Mouse (Mus musculus): ENCODE measurements around the gene Aldh1a2.

Aldh1a2 gene

GRCm38 (mm10) chr9:71289810-71290209, 74.2 kb downstream of the Aldh1a2 start:
- DNase-seq (ENCODE audit: low spot score) = no peak

GRCm38 (mm10) chr9:71290730-71291129, 75.1 kb downstream of the Aldh1a2 start:
- no peak for DNase-seq (ENCODE audit: low spot score)

DNA sequence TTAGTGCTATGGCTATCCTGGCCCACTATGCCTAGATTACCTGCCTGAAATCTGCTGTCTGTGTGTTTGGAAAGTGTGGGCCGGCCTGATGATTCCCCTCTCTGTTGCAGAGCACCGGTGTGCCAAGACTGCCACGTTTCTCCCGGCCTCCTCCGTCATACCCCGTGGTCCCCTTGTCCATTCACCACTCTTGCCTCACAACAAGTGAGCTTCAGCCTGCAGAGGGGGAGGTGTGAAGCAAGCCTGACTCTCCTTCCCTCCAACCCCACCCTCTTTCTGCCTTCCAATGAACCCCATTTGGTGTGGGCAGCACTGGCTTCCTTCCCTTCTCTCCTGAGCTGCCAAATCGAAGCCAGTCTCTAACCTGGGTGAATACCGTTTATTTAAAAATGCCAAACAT, 79.9 kb downstream of the Aldh1a2 start:
- no peak for DNase-seq (ENCODE audit: low spot score)

- DNase-seq (ENCODE audit: low spot score) = no peak
These were observed 88.0 kb downstream of the Aldh1a2 start for GRCm38 (mm10) chr9:71303594-71303993.

DNA sequence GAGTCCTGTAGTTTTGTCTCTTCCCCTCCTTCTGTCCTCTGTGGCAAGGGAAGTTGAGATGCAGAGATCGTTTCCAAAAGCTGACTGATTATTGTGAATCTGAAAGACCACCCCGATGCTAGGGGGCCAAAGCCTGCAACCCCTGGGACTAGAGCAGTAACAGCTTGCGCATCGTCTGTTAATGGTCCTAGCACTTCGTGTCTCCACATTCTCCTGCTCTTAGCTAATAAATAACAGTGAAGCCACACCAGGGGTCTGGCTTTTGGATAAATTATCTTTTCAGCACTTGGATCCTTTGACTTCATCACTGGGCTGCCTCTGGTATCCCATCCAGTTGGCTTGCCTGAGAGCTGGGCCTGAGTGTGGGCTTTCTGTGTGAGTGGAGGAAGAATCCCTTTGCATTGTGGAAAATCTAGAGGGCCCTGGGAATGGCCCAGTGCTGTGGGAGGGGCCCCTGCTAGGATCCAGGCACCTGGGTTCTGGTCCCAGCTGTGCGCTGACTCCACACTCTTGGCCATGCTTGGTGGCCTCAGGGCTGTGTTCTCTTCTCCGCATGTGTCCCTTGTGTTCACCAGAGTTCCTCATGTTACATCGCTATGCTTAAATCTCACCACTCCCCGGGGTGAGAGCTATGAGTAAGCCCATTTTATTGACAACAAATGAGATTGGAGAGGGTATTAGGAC, 91.7 kb downstream of the Aldh1a2 start:
- DNase-seq (ENCODE audit: low spot score) = no peak

DNA sequence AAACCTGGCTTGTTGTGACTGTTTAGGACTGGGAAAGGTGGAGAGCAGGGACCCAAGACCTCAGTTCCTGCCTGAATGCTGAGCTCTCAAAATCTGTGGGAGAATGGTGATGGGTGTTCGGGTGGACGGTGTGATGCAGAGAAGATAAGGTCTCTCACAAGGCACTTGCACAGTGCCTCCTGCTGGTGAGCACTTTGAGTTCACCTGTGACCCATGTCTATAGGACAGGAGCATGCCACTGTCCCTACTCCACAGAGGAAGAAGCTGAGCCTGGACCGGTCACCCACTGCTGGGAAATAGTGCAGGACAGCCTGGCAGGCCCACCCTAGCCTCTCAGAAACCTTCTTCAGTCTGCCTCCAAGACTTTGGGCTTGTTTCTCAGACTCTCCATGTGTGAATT, 100.4 kb downstream of the Aldh1a2 start:
- no peak for DNase-seq (ENCODE audit: low spot score)

DNA sequence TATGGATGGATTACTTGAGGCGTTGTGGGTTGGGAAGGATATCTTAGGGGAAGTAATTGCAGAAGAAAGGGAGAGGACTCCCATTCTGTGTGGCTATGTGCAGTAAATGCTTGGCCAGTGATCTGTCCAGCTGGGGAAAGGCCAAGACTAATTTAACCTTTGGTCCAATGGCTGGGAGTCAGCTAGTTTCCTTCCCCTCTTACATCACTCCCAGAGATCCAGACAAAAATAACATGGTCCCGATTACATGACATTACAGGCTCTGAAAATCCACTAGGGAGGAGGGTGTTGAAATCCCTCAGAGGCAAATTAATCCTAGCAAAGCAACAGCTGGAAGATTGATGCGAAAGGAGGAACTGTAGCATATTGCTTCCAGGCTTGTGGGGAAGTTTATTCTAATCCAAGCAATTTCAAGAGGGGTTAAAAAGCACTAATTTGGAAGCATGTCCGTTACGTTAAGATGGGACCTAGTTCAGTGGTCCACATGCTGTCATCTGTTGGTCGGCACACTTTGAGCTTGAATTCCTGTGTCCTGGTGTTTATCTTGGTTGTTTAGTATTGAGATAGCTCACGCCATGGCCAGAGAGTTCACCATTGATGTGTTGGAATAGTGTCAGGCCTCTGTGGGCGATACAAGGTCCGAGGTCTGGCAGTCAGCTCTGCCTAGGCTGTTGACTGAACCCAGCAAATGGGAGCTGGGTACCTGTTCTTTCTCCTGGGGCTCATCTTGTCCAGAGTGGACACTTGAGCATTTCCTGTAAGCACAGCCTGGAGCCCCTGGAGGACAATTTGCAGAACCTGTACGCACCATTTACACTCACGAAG, 101.7 kb downstream of the Aldh1a2 start:
- peak; percentile 90 for DNase-seq (ENCODE audit: low spot score)

GRCm38 (mm10) chr9:71317921-71318241, 102.3 kb downstream of the Aldh1a2 start:
- no peak for DNase-seq (ENCODE audit: low spot score)

GRCm38 (mm10) chr9:71319776-71320175, 104.2 kb downstream of the Aldh1a2 start:
- no peak for DNase-seq (ENCODE audit: low spot score)

- DNase-seq (ENCODE audit: low spot score) = no peak
These were observed 104.9 kb downstream of the Aldh1a2 start for GRCm38 (mm10) chr9:71320246-71321155.

DNA sequence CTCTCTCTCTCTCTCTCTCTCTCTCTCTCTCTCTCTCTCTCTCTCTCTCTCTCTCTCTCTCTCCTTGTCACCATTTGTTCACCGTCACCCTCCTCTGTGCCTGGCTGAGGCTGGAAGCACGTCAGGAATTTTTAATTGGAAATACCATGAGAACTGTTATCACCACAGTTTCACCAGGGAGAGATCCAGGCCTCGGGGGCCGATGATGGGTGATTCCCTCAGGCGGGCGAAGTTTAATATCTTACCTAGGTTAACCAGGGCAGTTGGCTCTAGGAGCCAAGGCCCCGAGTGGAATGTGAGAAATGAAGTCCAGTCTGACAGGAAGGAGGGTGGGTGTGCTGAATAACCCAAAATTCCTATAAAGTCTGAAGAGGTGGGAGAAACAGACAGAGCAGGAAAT, 105.8 kb downstream of the Aldh1a2 start:
- DNase-seq (ENCODE audit: low spot score) = no peak

DNA sequence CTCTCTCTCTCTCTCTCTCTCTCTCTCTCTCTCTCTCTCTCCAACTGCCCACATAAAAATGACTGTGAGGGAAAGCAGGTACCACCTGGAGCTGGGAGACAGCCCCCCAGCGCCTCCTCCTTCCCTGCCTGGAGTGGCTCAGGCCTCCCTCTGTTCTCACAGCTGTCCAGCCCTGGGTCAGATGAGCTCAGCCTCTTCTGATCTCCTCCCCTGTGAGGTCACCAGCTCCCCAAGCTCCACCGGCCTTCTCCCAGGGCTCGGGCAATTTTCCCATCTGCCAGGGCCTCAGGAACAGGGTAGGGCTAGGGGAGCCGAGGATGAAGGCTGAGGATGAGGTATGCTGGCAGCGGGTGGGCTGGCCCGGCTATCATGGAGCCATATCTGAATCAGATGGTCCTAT, 106.3 kb downstream of the Aldh1a2 start:
- no peak for DNase-seq (ENCODE audit: low spot score)

GRCm38 (mm10) chr9:71323303-71323952, 107.8 kb downstream of the Aldh1a2 start:
- no peak for DNase-seq (ENCODE audit: low spot score)

DNA sequence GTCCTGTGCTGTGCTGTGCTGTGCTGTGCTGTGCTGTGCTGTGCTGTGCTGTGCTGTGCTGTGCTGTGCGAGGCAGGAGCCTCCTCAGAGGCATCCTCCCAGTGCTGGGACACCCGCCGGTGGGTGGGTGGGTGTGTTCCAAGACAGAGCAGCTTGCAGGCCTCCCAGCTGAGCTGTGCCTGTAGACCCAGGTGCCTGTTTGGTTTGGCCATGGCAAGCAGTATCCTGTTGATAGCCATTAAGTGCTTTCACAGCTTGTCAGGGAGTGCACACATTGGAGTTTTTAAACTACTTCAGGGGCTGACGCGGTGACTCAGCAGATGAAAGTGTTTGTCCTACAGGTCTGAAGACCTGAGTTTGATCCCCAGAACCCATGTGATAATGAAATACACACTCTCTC, 108.5 kb downstream of the Aldh1a2 start:
- DNase-seq (ENCODE audit: low spot score) = no peak

DNA sequence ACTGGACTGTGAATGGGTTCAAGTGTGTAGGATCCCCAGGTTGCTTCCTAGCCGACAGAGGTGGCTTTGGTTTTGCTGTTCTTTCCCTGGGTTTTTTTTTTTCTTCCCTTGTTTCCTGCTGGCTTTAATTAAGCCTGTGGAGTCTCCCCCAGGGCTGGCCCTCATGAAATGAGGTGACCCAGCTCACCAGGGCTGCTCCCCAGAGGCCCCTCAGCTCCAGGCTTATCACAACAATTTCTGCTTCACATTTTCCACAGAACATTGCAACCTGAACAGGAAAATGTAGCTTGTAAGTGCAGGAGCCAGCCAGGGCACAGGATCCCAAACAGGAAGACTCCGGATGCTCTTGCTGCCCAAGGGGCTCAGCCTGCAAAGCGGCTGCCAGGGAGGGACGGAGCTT, 110.7 kb downstream of the Aldh1a2 start:
- no peak for DNase-seq (ENCODE audit: low spot score)

DNA sequence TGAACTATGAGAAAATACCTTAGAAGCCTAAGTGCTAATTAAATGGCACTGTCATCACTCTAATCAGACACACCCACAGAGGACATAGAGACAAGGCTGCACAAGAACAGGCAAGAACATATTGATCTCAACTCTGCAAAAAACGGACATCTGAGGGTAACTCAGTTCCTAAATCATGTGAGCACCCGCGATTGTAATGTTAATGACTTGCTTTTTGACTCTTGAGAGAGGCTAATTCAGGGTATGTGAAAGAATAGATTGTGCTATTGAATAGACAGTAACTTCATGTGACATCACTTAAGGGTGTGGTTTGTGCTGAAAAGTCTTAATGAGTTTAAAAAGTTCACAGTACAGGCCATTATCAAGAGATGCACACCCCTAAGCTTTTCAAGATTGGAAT, 116.1 kb downstream of the Aldh1a2 start:
- no peak for DNase-seq (ENCODE audit: low spot score)

DNA sequence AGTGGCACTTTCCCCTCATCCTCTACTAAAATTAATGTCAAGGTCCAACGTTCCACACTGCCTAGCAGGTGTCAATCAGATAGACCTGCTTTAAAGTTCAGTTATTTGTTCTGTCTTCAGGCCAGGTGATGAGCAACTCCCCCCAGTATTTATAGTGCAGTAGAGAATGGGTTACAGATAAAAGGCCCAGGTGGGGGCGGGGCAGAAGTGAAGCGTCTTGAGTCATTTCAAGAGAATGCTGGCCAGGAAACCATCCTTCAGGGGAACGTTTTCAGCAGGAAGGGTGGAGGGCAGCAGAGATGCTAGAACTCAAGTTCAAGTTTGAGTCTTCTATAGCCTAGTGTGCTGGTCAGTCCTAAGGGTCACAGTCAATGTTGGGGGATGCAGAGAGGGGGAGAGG, 121.1 kb downstream of the Aldh1a2 start:
- no peak for DNase-seq (ENCODE audit: low spot score)

DNA sequence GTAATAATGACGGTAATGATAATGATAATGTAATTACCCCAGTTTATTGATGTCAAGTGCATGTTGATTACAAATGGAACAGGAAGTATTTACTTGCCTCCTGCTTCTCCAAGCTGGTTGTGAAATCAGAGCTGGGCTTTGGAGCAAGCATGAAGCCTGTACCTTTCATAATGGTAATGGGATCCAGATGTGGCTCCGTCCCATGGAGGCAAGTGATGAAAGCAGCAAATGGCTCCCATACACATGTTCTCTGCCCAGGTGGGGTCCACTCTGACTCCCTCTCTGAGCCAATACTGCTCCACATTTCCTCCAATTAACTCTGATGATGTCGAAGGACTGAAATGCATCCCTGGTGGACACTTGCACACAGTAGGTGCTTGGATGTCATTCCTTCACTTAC, 121.8 kb downstream of the Aldh1a2 start:
- no peak for DNase-seq (ENCODE audit: low spot score)

DNA sequence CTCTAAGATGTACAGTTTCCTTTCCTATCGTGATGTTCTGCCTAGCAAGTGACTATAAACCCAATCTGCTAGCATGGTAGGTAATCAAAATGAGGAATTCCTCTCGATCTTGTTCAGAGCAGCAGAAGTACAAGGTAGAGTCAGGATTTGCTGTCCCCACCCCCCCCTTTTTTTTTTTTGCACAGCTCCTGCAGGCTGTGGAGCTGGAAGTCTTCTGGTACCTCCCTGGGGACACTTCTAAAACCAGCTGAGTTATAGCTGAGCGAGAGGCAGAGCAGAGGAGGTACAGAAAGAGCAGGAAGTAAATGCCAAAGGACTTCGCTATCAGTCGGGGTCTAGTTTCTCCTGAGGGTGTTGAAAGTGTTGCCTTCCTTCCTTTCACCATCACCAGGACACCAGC, 124.5 kb downstream of the Aldh1a2 start:
- no peak for DNase-seq (ENCODE audit: low spot score)

All from adipocyte (in vitro differentiated cells).